Comparison of ENCODE assay signal across 8 mouse cellular contexts in the genomic region with DNA sequence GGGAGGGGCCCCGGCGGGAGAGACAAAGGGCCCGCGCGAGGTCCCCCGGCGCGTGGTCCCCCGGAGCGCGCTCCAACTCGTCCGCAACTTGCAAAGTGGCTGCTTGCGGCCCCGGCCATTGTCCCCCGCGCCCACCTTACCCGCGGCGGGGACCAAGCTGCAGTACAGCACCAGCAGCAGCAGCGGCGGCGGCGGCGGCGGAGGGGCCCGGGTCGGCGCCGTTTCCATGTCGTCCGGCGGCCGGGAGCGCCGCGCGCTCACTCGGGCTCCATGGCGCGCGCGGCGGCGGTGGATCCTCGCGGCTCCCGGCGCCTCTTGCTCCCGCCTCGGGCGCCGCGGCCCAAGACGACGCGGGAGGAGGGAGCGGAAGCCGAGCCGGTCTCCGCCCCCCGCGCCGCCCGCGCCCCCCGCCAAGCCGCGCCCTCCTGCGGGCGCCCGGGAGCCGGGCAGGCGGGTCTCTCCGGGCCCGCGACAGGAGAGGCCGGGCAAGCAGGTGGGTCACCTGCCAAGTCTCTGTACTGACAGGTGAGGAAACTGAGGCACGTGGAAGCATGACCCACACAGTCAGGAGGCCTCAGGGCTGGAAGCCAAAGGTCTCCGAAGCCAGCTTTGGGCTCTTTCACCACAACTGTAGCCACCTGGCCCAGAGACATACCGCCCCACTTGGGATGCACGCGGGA. TPM values are rescaled to one million over a fixed set of nuclear protein-coding genes. Genes with fewer than 3 reads are reported as not detected.
DNase-seq lines count a peak whose midpoint lies in the region; ATAC-seq and TF ChIP-seq lines count a peak whose summit lies in the region.

Gene Lrp5 (minus strand): TSS at position 350 of the 680 bp plus-strand sequence.

- peaks cover 21% of the 10 kb centered on the region for H3K4me1 ChIP-seq in lung, embryonic 14.5 days (ENCODE audit: insufficient read depth)
- peaks cover 5% of the 10 kb centered on the region for H3K4me1 ChIP-seq in olfactory bulb, adult 2 months (ENCODE audit: control insufficient read depth, insufficient read depth, low read length)

- H3K27ac ChIP-seq in left cerebral cortex, adult 2 months = peak within 1 kb of the TSS; percentile 71
- peak within 1 kb of the TSS; percentile 87 for H3K27ac ChIP-seq in lung, embryonic 14.5 days (ENCODE audit: low read depth)
- H3K27ac ChIP-seq in olfactory bulb, adult 2 months (ENCODE audit: insufficient read depth, low read depth, low read length) = 0 out of 2 replicates have a peak within 1 kb of the TSS, but pooled peaks have one; percentile 7

- H3K9me3 ChIP-seq in lung, embryonic 14.5 days (ENCODE audit: low read depth, low read length) = no peaks in the 10 kb centered on the region

- H3K4me3 ChIP-seq in left cerebral cortex, adult 2 months = peak within 1 kb of the TSS; percentile 73
- peak within 1 kb of the TSS; percentile 98 for H3K4me3 ChIP-seq in lung, embryonic 14.5 days (ENCODE audit: low read depth, low read length)
- H3K4me3 ChIP-seq in olfactory bulb, adult 2 months (ENCODE audit: insufficient read depth, low read depth, low read length) = peak within 1 kb of the TSS; percentile 63

- no peak for ATAC-seq in common myeloid progenitor, adult 5-6 weeks (replicated peaks; ENCODE audit: low read depth, poor library complexity, severe bottlenecking)
- ATAC-seq in lung, embryonic 14.5 days (ENCODE audit: insufficient read depth) = peak; percentile 32; the same call in 1 of the 2 replicates
- no peak for ATAC-seq in megakaryocyte-erythroid progenitor cell, adult 5-6 weeks (replicated peaks; ENCODE audit: low FRiP score, low TSS enrichment, poor library complexity, severe bottlenecking)

- H3K9ac ChIP-seq in lung, embryonic 14.5 days = peak within 1 kb of the TSS; percentile 98

- peak; percentile 35 to 49 for DNase-seq in left cerebral cortex, adult 2 months (ENCODE audit: extremely low spot score in 1 of 2, low spot score in 2 of 2)
- no peak for DNase-seq in left cerebral cortex, adult 11 months (ENCODE audit: low spot score)
- DNase-seq in heart, adult 11 months = peak; percentile 98
- peak; percentile 49 for DNase-seq in kidney, adult 11 months
- peak; percentile 76 for DNase-seq in lung, embryonic 14.5 days

- no peaks in the 10 kb centered on the region for H3K27me3 ChIP-seq in lung, embryonic 14.5 days (ENCODE audit: insufficient read depth, low read length)

- intact Hi-C loops in left cerebral cortex, adult 2 months (cut with DNase I) = no loop called here

- peak within 1 kb of the TSS; percentile 98 for H3K4me2 ChIP-seq in lung, embryonic 14.5 days

- no peak for TF ChIP-seq POLR2A in olfactory bulb, adult 2 months (IDR thresholded peaks at IDR 0.05; ENCODE audit: insufficient read depth, low read depth, low read length)

- H3K36me3 ChIP-seq in lung, embryonic 14.5 days (ENCODE audit: insufficient read depth) = no peaks in the 10 kb centered on the region

- WGBS in lung, embryonic 14.5 days = under 1% methylated on average over 80 of the region's 83 CpGs
- 2% methylated on average over 80 of the region's 83 CpGs for WGBS in olfactory bulb, adult 2 months

- no peak; the same call in 1 of the 2 replicates for TF ChIP-seq CTCF in left cerebral cortex, adult 2 months (IDR thresholded peaks at IDR 0.05)
- no peak for TF ChIP-seq CTCF in lung, embryonic 14.5 days (IDR thresholded peaks at IDR 0.05; ENCODE audit: low read depth)
- no peak for TF ChIP-seq CTCF in olfactory bulb, adult 2 months (IDR thresholded peaks at IDR 0.05; ENCODE audit: insufficient read depth, low read depth, low read length)

RNA-seq across cellular contexts. Expression of gene Lrp5, which starts in this region (rescaled TPM):
- total RNA-seq in left cerebral cortex, adult 2 months (2021) = 1 to 10 TPM; 8.3 to 9.3 TPM
- total RNA-seq in common myeloid progenitor, adult 5-6 weeks (2017) = 14.2 and 18.9 TPM in 2 replicates
- polyA plus RNA-seq in lung, embryonic 14.5 days (2014; fragmentation: Nextera tagmentation; extraction: Ambion mirVana) = 9.3 and 11.4 TPM in 2 replicates
- polyA plus RNA-seq in olfactory bulb, adult 2 months (2012; ENCODE audit: insufficient read depth, insufficient read length, low replicate concordance, missing spikeins) = not detected in 2 replicates
- 7.9 and 10.2 TPM in 2 replicates for total RNA-seq in megakaryocyte-erythroid progenitor cell, adult 5-6 weeks (2014; fragmentation: Nextera tagmentation)
- 4.3 and 5.4 TPM in 2 replicates for total RNA-seq in megakaryocyte-erythroid progenitor cell, adult 5-6 weeks (2017)

Comparison
In these comparisons a context has a peak if more than half of its experiments do, and no peak if none do; other contexts are left out.
1. H3K27ac ChIP-seq: peak in every context shown above with its lines; median percentile 87 in lung, embryonic 14.5 days; 71 in left cerebral cortex, adult 2 months; 7 in olfactory bulb, adult 2 months.